Mouse (Mus musculus): ENCODE results near the gene Gm49342. TPM values are rescaled to one million over a fixed set of nuclear protein-coding genes. Genes with fewer than 3 reads are reported as not detected.
"Not testable (repeated sequence)": the region's sequence is repeated elsewhere in the genome, so short reads cannot be mapped to it uniquely, and the experiment has no call there.

The Gm49342 gene
- 22.3 and 51.1 TPM in 2 replicates for polyA plus RNA-seq (2011; ENCODE audit: insufficient read length, low read depth, missing spikeins)

- TF ChIP-seq POLR2A (IDR thresholded peaks at IDR 0.05; ENCODE audit: low read depth, low read length) (peak; percentile 99), CTCF (IDR thresholded peaks at IDR 0.05; ENCODE audit: borderline replicate concordance, insufficient read depth, low read length) (peak; percentile 22; the same call in 1 of the 2 replicates)
- peak within 1 kb of the TSS; percentile 88 for H3K27ac ChIP-seq (ENCODE audit: insufficient read depth, low read length)
- H3K4me3 ChIP-seq (ENCODE audit: insufficient read depth, low read length): peak within 1 kb of the TSS; percentile 80
- no peaks in the 10 kb centered on the region; the same call in 1 of the 2 replicates for H3K4me1 ChIP-seq (ENCODE audit: control insufficient read depth, insufficient read depth, low read length)
Observed at GRCm38 (mm10) chr14:50943932-50944667, at the start of gene Gm49342. TSS of gene Gm49342 (plus strand) at chr14:50944517.

GRCm38 (mm10) chr14:50895407-50895806 lies 48.9 kb upstream of the Gm49342 start:
- peak overlapping the region; percentile 87 for H3K27ac ChIP-seq (ENCODE audit: insufficient read depth, low read length)
- no peak overlapping the region for H3K4me3 ChIP-seq (ENCODE audit: insufficient read depth, low read length)
- peaks cover 11% of the 10 kb centered on the region; the same call in 1 of the 2 replicates for H3K4me1 ChIP-seq (ENCODE audit: control insufficient read depth, insufficient read depth, low read length)
- no peak for TF ChIP-seq CTCF (IDR thresholded peaks at IDR 0.05; ENCODE audit: borderline replicate concordance, insufficient read depth, low read length)
- no peak for TF ChIP-seq POLR2A (IDR thresholded peaks at IDR 0.05; ENCODE audit: low read depth, low read length)

GRCm38 (mm10) chr14:50895985-50896746 lies 48.2 kb upstream of the Gm49342 start:
- H3K4me3 ChIP-seq (ENCODE audit: insufficient read depth, low read length): no peak overlapping the region
- peak overlapping the region; percentile 87 for H3K27ac ChIP-seq (ENCODE audit: insufficient read depth, low read length)
- TF ChIP-seq CTCF (IDR thresholded peaks at IDR 0.05; ENCODE audit: borderline replicate concordance, insufficient read depth, low read length): no peak
- TF ChIP-seq POLR2A (IDR thresholded peaks at IDR 0.05; ENCODE audit: low read depth, low read length): no peak; the same call in none of the 2 replicates
- peaks cover 11% of the 10 kb centered on the region for H3K4me1 ChIP-seq (ENCODE audit: control insufficient read depth, insufficient read depth, low read length)

- no peak overlapping the region for H3K4me3 ChIP-seq (ENCODE audit: insufficient read depth, low read length)
Observed at GRCm38 (mm10) chr14:50896747-50897373, 47.5 kb upstream of the Gm49342 start.

GRCm38 (mm10) chr14:50897374-50897765 lies 46.9 kb upstream of the Gm49342 start, which contains the start of gene Klhl33:
TSS of gene Klhl33 (minus strand) at chr14:50897507.
- Histone ChIP-seq H3K4me1 (ENCODE audit: control insufficient read depth, insufficient read depth, low read length) (peaks cover 11% of the 10 kb centered on the region), H3K4me3 (ENCODE audit: insufficient read depth, low read length) (no peak within 1 kb of the TSS), H3K27ac (ENCODE audit: insufficient read depth, low read length) (peak within 1 kb of the TSS; percentile 71)
- no peak for TF ChIP-seq POLR2A (IDR thresholded peaks at IDR 0.05; ENCODE audit: low read depth, low read length)
- TF ChIP-seq CTCF (IDR thresholded peaks at IDR 0.05; ENCODE audit: borderline replicate concordance, insufficient read depth, low read length): no peak

More at GRCm38 (mm10) chr14:50896747-50897373, 47.5 kb upstream of the Gm49342 start:
- Histone ChIP-seq H3K27ac (ENCODE audit: insufficient read depth, low read length) (peak overlapping the region; percentile 71), H3K4me1 (ENCODE audit: control insufficient read depth, insufficient read depth, low read length) (peaks cover 11% of the 10 kb centered on the region)
- TF ChIP-seq CTCF (IDR thresholded peaks at IDR 0.05; ENCODE audit: borderline replicate concordance, insufficient read depth, low read length) (no peak), POLR2A (IDR thresholded peaks at IDR 0.05; ENCODE audit: low read depth, low read length) (no peak)

- H3K27ac ChIP-seq (ENCODE audit: insufficient read depth, low read length); H3K4me3 ChIP-seq (ENCODE audit: insufficient read depth, low read length); H3K4me1 ChIP-seq (ENCODE audit: control insufficient read depth, insufficient read depth, low read length): not testable (repeated sequence)
Observed at GRCm38 (mm10) chr14:50897992-50898391, 46.3 kb upstream of the Gm49342 start.

GRCm38 (mm10) chr14:50903973-50904827 lies 40.1 kb upstream of the Gm49342 start:
- peak overlapping the region; percentile 43 for H3K27ac ChIP-seq (ENCODE audit: insufficient read depth, low read length)

GRCm38 (mm10) chr14:50904828-50905129 lies 39.5 kb upstream of the Gm49342 start:
- TF ChIP-seq CTCF (IDR thresholded peaks at IDR 0.05; ENCODE audit: borderline replicate concordance, insufficient read depth, low read length): no peak
- no peak for TF ChIP-seq POLR2A (IDR thresholded peaks at IDR 0.05; ENCODE audit: low read depth, low read length)
- H3K27ac ChIP-seq (ENCODE audit: insufficient read depth, low read length): no peak overlapping the region

More at GRCm38 (mm10) chr14:50903973-50904827, 40.1 kb upstream of the Gm49342 start:
- Histone ChIP-seq H3K4me3 (ENCODE audit: insufficient read depth, low read length) (peak overlapping the region; percentile 18), H3K4me1 (ENCODE audit: control insufficient read depth, insufficient read depth, low read length) (no peaks in the 10 kb centered on the region; the same call in 1 of the 2 replicates)
- TF ChIP-seq CTCF (IDR thresholded peaks at IDR 0.05; ENCODE audit: borderline replicate concordance, insufficient read depth, low read length): peak; percentile 53; the same call in 1 of the 2 replicates
- peak; percentile 60; the same call in 1 of the 2 replicates for TF ChIP-seq POLR2A (IDR thresholded peaks at IDR 0.05; ENCODE audit: low read depth, low read length)

GRCm38 (mm10) chr14:50905327-50905726 lies 39.0 kb upstream of the Gm49342 start:
- H3K4me3 ChIP-seq (ENCODE audit: insufficient read depth, low read length); H3K27ac ChIP-seq (ENCODE audit: insufficient read depth, low read length); H3K4me1 ChIP-seq (ENCODE audit: control insufficient read depth, insufficient read depth, low read length): not testable (repeated sequence)

More at GRCm38 (mm10) chr14:50904828-50905129, 39.5 kb upstream of the Gm49342 start:
- no peaks in the 10 kb centered on the region; the same call in 1 of the 2 replicates for H3K4me1 ChIP-seq (ENCODE audit: control insufficient read depth, insufficient read depth, low read length)
- no peak overlapping the region for H3K4me3 ChIP-seq (ENCODE audit: insufficient read depth, low read length)

Measured in embryonic fibroblast, embryonic 13.5 days (primary cell).